Mouse (Mus musculus) B cell, adult 62 days (primary cell): ENCODE results near the gene Syvn1. TPM values are rescaled to one million over a fixed set of nuclear protein-coding genes. Genes with fewer than 3 reads are reported as not detected.

Source experiments
- total RNA-seq: library from RNA; stranded (reverse); gene quantifications from 4 replicates; pipeline ENCODE4 v1.2.4, GENCODE M21; 2023

The Syvn1 gene
- total RNA-seq = 154 to 181 TPM (median 166 TPM) in 4 replicates

GRCm38 (mm10) chr19:6046294-6047153, at the start of gene Syvn1:
Gene Syvn1 (plus strand): TSS chr19:6046576.

GRCm38 (mm10) chr19:6015511-6016315, 30.7 kb upstream of the Syvn1 start, which contains the start of gene Capn1:
Gene Capn1 (minus strand): TSS chr19:6015897.

GRCm38 (mm10) chr19:6057313-6058096, 11.1 kb downstream of the Syvn1 start, which contains the start of the genes Mrpl49 and Fau:
Gene Mrpl49 (minus strand): TSS chr19:6057785.
Gene Fau (plus strand): TSS chr19:6057844.

GRCm38 (mm10) chr19:6061021-6061533, 14.7 kb downstream of the Syvn1 start, which contains the start of gene Znhit2:
Gene Znhit2 (plus strand): TSS chr19:6061192.

GRCm38 (mm10) chr19:6067724-6068415, 21.5 kb downstream of the Syvn1 start, which contains the start of gene Tm7sf2:
Gene Tm7sf2 (minus strand): TSS chr19:6068373.

GRCm38 (mm10) chr19:6076564-6077393, 30.4 kb downstream of the Syvn1 start, which contains the start of gene Vps51:
Gene Vps51 (minus strand): TSS chr19:6077231.

GRCm38 (mm10) chr19:6079983-6080480, 33.7 kb downstream of the Syvn1 start, which contains the start of gene Tmem262:
Gene Tmem262 (plus strand): TSS chr19:6080033.

GRCm38 (mm10) chr19:6082156-6082555, 35.8 kb downstream of the Syvn1 start, which contains the start of gene Gm28374:
Gene Gm28374 (minus strand): TSS chr19:6082256.

GRCm38 (mm10) chr19:6084478-6085248, 38.3 kb downstream of the Syvn1 start, which contains the start of the genes Zfpl1 and Cdca5:
Gene Zfpl1 (minus strand): TSS chr19:6084956.
Gene Cdca5 (plus strand): TSS chr19:6084983.

GRCm38 (mm10) chr19:6094119-6094518, 47.7 kb downstream of the Syvn1 start, which contains the start of gene AC131692.1:
Gene AC131692.1 (plus strand): TSS chr19:6094419.

Other genes starting within 250 kb of the Syvn1 start
- gene Frmd8, start 171.3 kb upstream of the Syvn1 start, total RNA-seq = 33.0 to 43.6 TPM (median 39.5 TPM) in 4 replicates
- 17.1 to 24.8 TPM (median 22.9 TPM) in 4 replicates for gene Slc25a45, start 168.8 kb upstream of the Syvn1 start, total RNA-seq
- 1.8 to 2.4 TPM (median 2.4 TPM) in 4 replicates for gene Tigd3, start 152.4 kb upstream of the Syvn1 start, total RNA-seq
- gene Dpf2, start 133.6 kb upstream of the Syvn1 start, total RNA-seq = 146 to 167 TPM (median 148 TPM) in 4 replicates
- 0.15 to 0.43 TPM (median 0.15 TPM) in 3 of 4 replicates, not detected in the other for gene Cdc42ep2, start 121.8 kb upstream of the Syvn1 start, total RNA-seq
- 70.0 to 82.8 TPM (median 72.2 TPM) in 4 replicates for gene Pola2, start 82.4 kb upstream of the Syvn1 start, total RNA-seq
- not detected in 4 replicates for gene Slc22a20, start 60.4 kb upstream of the Syvn1 start, total RNA-seq
- 72.1 to 103 TPM (median 80.6 TPM) in 4 replicates for gene Capn1, start 30.7 kb upstream of the Syvn1 start, total RNA-seq
- 15.2 to 17.2 TPM (median 15.8 TPM) in 4 replicates for gene Mrpl49, start 11.2 kb downstream of the Syvn1 start, total RNA-seq
- 3,352 to 3,577 TPM (median 3,439 TPM) in 4 replicates for gene Fau, start 11.3 kb downstream of the Syvn1 start, total RNA-seq
- gene Znhit2, start 14.6 kb downstream of the Syvn1 start, total RNA-seq = 10.8 to 13.2 TPM (median 12.5 TPM) in 4 replicates
- gene Tm7sf2, start 21.8 kb downstream of the Syvn1 start, total RNA-seq = 9.1 to 13.6 TPM (median 10.5 TPM) in 4 replicates
- gene Vps51, start 30.7 kb downstream of the Syvn1 start, total RNA-seq = 94.8 to 109 TPM (median 102 TPM) in 4 replicates
- gene Tmem262, start 33.5 kb downstream of the Syvn1 start, total RNA-seq = not detected in 4 replicates
- gene Gm28374, start 35.7 kb downstream of the Syvn1 start, total RNA-seq = not detected in 4 replicates
- gene Zfpl1, start 38.4 kb downstream of the Syvn1 start, total RNA-seq = 50.9 to 56.9 TPM (median 54.3 TPM) in 4 replicates
- 1.4 to 2.8 TPM (median 1.8 TPM) in 4 replicates for gene Cdca5, start 38.4 kb downstream of the Syvn1 start, total RNA-seq
- 0.81 TPM in 1 of 4 replicates, not detected in the others for gene AC131692.1, start 47.8 kb downstream of the Syvn1 start, total RNA-seq
- not detected in 4 replicates for gene Naaladl1, start 59.2 kb downstream of the Syvn1 start, total RNA-seq
- gene Sac3d1, start 72.1 kb downstream of the Syvn1 start, total RNA-seq = 6.4 to 8.9 TPM (median 8.8 TPM) in 4 replicates
- 31.0 to 37.8 TPM (median 33.7 TPM) in 4 replicates for gene Snx15, start 81.7 kb downstream of the Syvn1 start, total RNA-seq
- not detected in 4 replicates for gene Batf2, start 94.4 kb downstream of the Syvn1 start, total RNA-seq
- 27.2 to 31.2 TPM (median 29.9 TPM) in 4 replicates for gene Arl2, start 95.0 kb downstream of the Syvn1 start, total RNA-seq
- not detected in 4 replicates for gene Majin, start 137.8 kb downstream of the Syvn1 start, total RNA-seq
- not detected in 4 replicates for gene Gpha2, start 179.8 kb downstream of the Syvn1 start, total RNA-seq
- gene Ppp2r5b, start 189.3 kb downstream of the Syvn1 start, total RNA-seq = 24.9 to 26.1 TPM (median 25.8 TPM) in 4 replicates
- 179 to 210 TPM (median 199 TPM) in 4 replicates for gene Atg2a, start 195.1 kb downstream of the Syvn1 start, total RNA-seq
- 271 to 293 TPM (median 280 TPM) in 4 replicates for gene Ehd1, start 230.1 kb downstream of the Syvn1 start, total RNA-seq